Mouse (Mus musculus) heart, adult 2 months (tissue): ENCODE measurements at regions not wholly inside any gene's neighbourhood (a gene's known extent, or its start where the extent isn't known, plus 50 kb on each side); places are given as distances from the start of the nearest gene placed in this dataset.

ENCODE experiments used
- DNase-seq, 2 experiments: peaks; one replicate each; pipeline ENCODE4 v3.0.0; 2021
- H3K27ac ChIP-seq: fragments of 200-600 bp; 2 replicates; pipeline ENCODE4 v1.8.1; 2022
- H3K27me3 ChIP-seq: fragments of 200-500 bp; 2 replicates; pipeline ENCODE4 v1.6.1; 2012; ENCODE audit warnings: mild to moderate bottlenecking, low read length, inconsistent platforms, mixed read lengths; ENCODE audit not compliant: control insufficient read depth, insufficient read depth
- H3K36me3 ChIP-seq: fragments of 200-500 bp; 2 replicates; pipeline ENCODE4 v1.6.1; 2012; ENCODE audit warnings: low read length, inconsistent platforms; ENCODE audit not compliant: control insufficient read depth, insufficient read depth
- H3K4me1 ChIP-seq: fragments of 200-500 bp; 2 replicates; pipeline ENCODE4 v1.6.1; 2011; ENCODE audit warnings: low read length; ENCODE audit not compliant: control insufficient read depth, insufficient read depth
- H3K4me3 ChIP-seq: fragments of 200-600 bp; 2 replicates; pipeline ENCODE4 v1.8.1; 2022
- H3K79me2 ChIP-seq: fragments of 200-500 bp; replicated peaks from 2 replicates; pipeline ENCODE4 v1.6.1; 2012; ENCODE audit warnings: mild to moderate bottlenecking, inconsistent platforms, low read length, moderate library complexity, mixed read lengths; ENCODE audit not compliant: control insufficient read depth, insufficient read depth
- H3K9ac ChIP-seq: fragments of 200-500 bp; 2 replicates; pipeline ENCODE4 v1.6.1; 2012; ENCODE audit warnings: low read depth, mild to moderate bottlenecking, control low read depth, inconsistent platforms, low read length, mixed read lengths
- CTCF ChIP-seq: fragments of 200-600 bp; IDR thresholded peaks from 2 replicates; pipeline ENCODE4 v1.8.1; 2022; ENCODE audit warnings: antibody characterized with exemption, mild to moderate bottlenecking, moderate library complexity
- EP300 ChIP-seq: fragments of 200-500 bp; IDR thresholded peaks from 2 replicates; pipeline ENCODE4 v1.6.1; 2011; ENCODE audit warnings: low read depth, low read length, control low read depth; ENCODE audit not compliant: insufficient read depth
- POLR2A ChIP-seq: fragments of 200-500 bp; IDR thresholded peaks from 2 replicates; pipeline ENCODE4 v1.6.1; 2011; ENCODE audit warnings: mild to moderate bottlenecking, low read depth, low read length, control low read depth; ENCODE audit not compliant: insufficient read depth
- WGBS: fragments of 180-500 bp; shearing (Covaris S2); methylation state at CpG from one replicate; pipeline ENCODE4 v1.1.7; 2018; 5-methylcytosine and 5-hydroxymethylcytosine counted together
- intact Hi-C: fragments of 180-260 bp; cut with DNase I; formaldehyde crosslinking; loops from one replicate; pipeline ENCODE4 v1.15.1; 2025

GRCm38 (mm10) chr12:50875796-50876195, 226.9 kb upstream of the Prkd1 start:
- H3K4me1 ChIP-seq, result no peaks in the 10 kb centered on the region
- H3K4me3 ChIP-seq, result no peak overlapping the region
- no peak overlapping the region for H3K27ac ChIP-seq
- intact Hi-C loops, result no loop called here
- no peaks in the 10 kb centered on the region for H3K79me2 ChIP-seq
- H3K9ac ChIP-seq, result no peak overlapping the region
- TF ChIP-seq CTCF, result no peak
- no peak for TF ChIP-seq POLR2A
- TF ChIP-seq EP300, result no peak
- H3K27me3 ChIP-seq, result no peaks in the 10 kb centered on the region
- DNase-seq, result no peak
- no peaks in the 10 kb centered on the region for H3K36me3 ChIP-seq

- no peak overlapping the region for H3K9ac ChIP-seq
- no peaks in the 10 kb centered on the region for H3K27me3 ChIP-seq
- no peak for DNase-seq
- no peak overlapping the region for H3K4me3 ChIP-seq
- intact Hi-C loops, result no loop called here
- no peaks in the 10 kb centered on the region for H3K36me3 ChIP-seq
- TF ChIP-seq CTCF, result no peak
- no peak for TF ChIP-seq EP300
- no peak for TF ChIP-seq POLR2A
- H3K27ac ChIP-seq, result no peak overlapping the region
- no peaks in the 10 kb centered on the region for H3K4me1 ChIP-seq
- no peaks in the 10 kb centered on the region for H3K79me2 ChIP-seq
- 91% methylated on average over 4 of the region's 4 CpGs for WGBS
Observed at GRCm38 (mm10) chr12:50874024-50874398, 225.1 kb upstream of the Prkd1 start.

GRCm38 (mm10) chr12:50873390-50874023, 224.6 kb upstream of the Prkd1 start:
- no peak for TF ChIP-seq CTCF
- no peak for TF ChIP-seq POLR2A
- no peak for TF ChIP-seq EP300
- no peak overlapping the region for H3K27ac ChIP-seq
- H3K27me3 ChIP-seq, result no peaks in the 10 kb centered on the region
- no peaks in the 10 kb centered on the region for H3K4me1 ChIP-seq
- H3K9ac ChIP-seq, result no peak overlapping the region
- H3K4me3 ChIP-seq, result no peak overlapping the region
- no peak for DNase-seq
- WGBS, result 82% methylated on average over 11 of the region's 11 CpGs
- H3K79me2 ChIP-seq, result no peaks in the 10 kb centered on the region
- no peaks in the 10 kb centered on the region for H3K36me3 ChIP-seq
- intact Hi-C loops, result no loop called here

GRCm38 (mm10) chr12:50851644-50852043, 202.7 kb upstream of the Prkd1 start:
- Histone ChIP-seq H3K79me2 (no peaks in the 10 kb centered on the region), H3K9ac (no peak overlapping the region), H3K27me3 (no peaks in the 10 kb centered on the region), H3K36me3 (no peaks in the 10 kb centered on the region), H3K4me1 (no peaks in the 10 kb centered on the region), H3K27ac (no peak overlapping the region), H3K4me3 (no peak overlapping the region)
- 83% methylated on average over 3 of the region's 3 CpGs for WGBS
- intact Hi-C loops, result no loop called here
- TF ChIP-seq POLR2A (no peak), EP300 (no peak), CTCF (no peak)
- DNase-seq, result no peak

- Histone ChIP-seq H3K9ac (no peak overlapping the region), H3K36me3 (no peaks in the 10 kb centered on the region), H3K4me3 (no peak overlapping the region), H3K4me1 (no peaks in the 10 kb centered on the region), H3K79me2 (no peaks in the 10 kb centered on the region), H3K27ac (no peak overlapping the region), H3K27me3 (no peaks in the 10 kb centered on the region)
- no peak for DNase-seq
- WGBS, result 45% methylated on average over 3 of the region's 3 CpGs
- intact Hi-C loops, result no loop called here
- TF ChIP-seq CTCF (no peak), EP300 (no peak), POLR2A (no peak)
Observed at GRCm38 (mm10) chr12:50847976-50848375, 199.1 kb upstream of the Prkd1 start.

- H3K79me2 ChIP-seq, result no peaks in the 10 kb centered on the region
- H3K27me3 ChIP-seq, result no peaks in the 10 kb centered on the region
- H3K4me3 ChIP-seq, result no peak overlapping the region
- H3K36me3 ChIP-seq, result no peaks in the 10 kb centered on the region
- no peaks in the 10 kb centered on the region for H3K4me1 ChIP-seq
- 81% methylated on average over 6 of the region's 6 CpGs for WGBS
- no peak for DNase-seq
- intact Hi-C loops, result no loop called here
- no peak for TF ChIP-seq CTCF
- TF ChIP-seq POLR2A, result no peak
- TF ChIP-seq EP300, result no peak
- H3K9ac ChIP-seq, result no peak overlapping the region
- H3K27ac ChIP-seq, result no peak overlapping the region
Observed at GRCm38 (mm10) chr12:50842744-50843143, 193.8 kb upstream of the Prkd1 start.
